3 mouse cellular contexts compared by ENCODE assay signal in the genomic region with DNA sequence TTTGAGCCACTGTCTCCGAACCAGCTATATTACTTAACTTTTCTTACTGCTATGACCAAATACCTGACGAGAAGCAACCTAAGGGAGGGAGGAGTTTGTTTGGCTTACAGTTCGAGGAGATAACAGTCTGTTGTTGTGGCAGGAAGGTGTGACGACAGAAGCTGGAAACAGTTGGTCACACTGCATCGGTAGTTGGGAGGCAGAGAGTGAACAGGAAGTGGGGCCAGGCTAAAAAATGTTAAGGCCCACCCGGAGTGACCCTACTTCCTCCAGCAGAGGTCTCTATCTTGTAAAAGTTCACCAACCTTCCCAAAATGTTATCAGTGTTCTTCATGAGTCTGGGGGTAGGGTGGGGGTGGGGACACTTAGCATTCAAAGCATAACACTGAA.
"Had no signal": no experiment of that assay in that cellular context is flagged by ENCODE, and none has a peak within 500 bp of the region (broad histone marks: within the 10 kb centered on the region; RNA-seq: fewer than 3 reads in every experiment).

No protein-coding gene starts in this region.

- DNase-seq: thymus, adult 18-20 months; thymus, postnatal 25 days had no signal

- ATAC-seq: midbrain, embryonic 15.5 days had no signal
